Mouse (Mus musculus) T-helper 1 cell (primary cell): ENCODE data around the gene Eed.

ENCODE experiments used
- in situ Hi-C: fragments of 300-600 bp; cut with MboI, MseI; formaldehyde crosslinking; loops from one replicate; pipeline ENCODE4 v1.15.1; 2025; ENCODE audit warnings: high pct_unique_total_duplicates

Gene Eed

GRCm38 (mm10) chr7:89908899-89909621 is 71.7 kb downstream of the Eed start:
- in situ Hi-C loops = no loop called here

- in situ Hi-C loops = no loop called here
These were observed 72.4 kb downstream of the Eed start for GRCm38 (mm10) chr7:89908421-89908820.

- in situ Hi-C loops = no loop called here
These were observed 72.8 kb downstream of the Eed start for GRCm38 (mm10) chr7:89907950-89908349.
